Mouse (Mus musculus) brain, embryonic 14.5 days (tissue): ENCODE data around the gene Taf3. TPM values are rescaled to one million over a fixed set of nuclear protein-coding genes. Genes with fewer than 3 reads are reported as not detected.
A peak's percentile ranks its signal among the peaks of the same experiment; 100 is the strongest.

Source experiments
- DNase-seq: peaks from one replicate; pipeline ENCODE4 v3.0.0-alpha.2; 2011; ENCODE audit warnings: low read depth
- CTCF ChIP-seq: fragments of 200-500 bp; IDR thresholded peaks from 2 replicates; pipeline ENCODE4 v1.5.1; 2012; ENCODE audit warnings: inconsistent platforms, mild to moderate bottlenecking, moderate library complexity, borderline replicate concordance; ENCODE audit not compliant: insufficient read depth, insufficient read length; ENCODE audit errors: extremely low read depth
- POLR2A ChIP-seq: fragments of 200-500 bp; IDR thresholded peaks from 2 replicates; pipeline ENCODE4 v1.6.1; 2012; ENCODE audit warnings: mild to moderate bottlenecking, inconsistent platforms, borderline replicate concordance; ENCODE audit not compliant: poor library complexity, insufficient read depth, insufficient read length, severe bottlenecking; ENCODE audit errors: extremely low read depth
- polyA plus RNA-seq: library from polyadenylated mRNA; depleted of rRNA; stranded (reverse); fragments of >200 nt; gene quantifications from 2 replicates; pipeline ENCODE4 v1.2.3, GENCODE M21; 2012

The Taf3 gene
- polyA plus RNA-seq, 1 experiment = 12.3 TPM

DNA sequence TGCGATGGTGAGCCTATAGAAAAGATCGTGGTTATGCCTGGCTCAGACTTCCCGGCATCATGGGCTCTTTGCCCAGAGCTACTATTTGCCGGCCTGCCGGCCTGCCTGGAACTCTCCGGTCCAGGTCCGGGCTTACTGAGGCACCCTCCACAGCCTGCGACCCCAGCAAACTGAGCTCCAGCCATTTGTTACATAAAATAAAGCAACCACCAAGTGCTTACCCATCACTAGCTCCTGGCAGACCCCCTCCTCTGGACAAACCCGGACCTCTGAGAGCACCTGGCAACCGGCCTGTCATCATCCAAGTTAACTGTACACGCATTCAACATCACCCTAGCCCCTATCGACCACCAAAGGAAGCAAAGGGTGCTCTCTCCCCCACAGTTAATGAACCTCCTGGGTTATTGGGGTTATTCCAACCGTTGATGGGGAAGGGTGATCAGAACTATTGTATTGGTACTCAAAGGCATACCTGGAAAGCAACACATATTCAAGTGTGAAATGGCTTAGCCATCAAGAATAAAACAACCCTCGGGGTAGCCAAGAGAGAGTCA, 163.1 kb downstream of the Taf3 start:
- no peak for DNase-seq

DNA sequence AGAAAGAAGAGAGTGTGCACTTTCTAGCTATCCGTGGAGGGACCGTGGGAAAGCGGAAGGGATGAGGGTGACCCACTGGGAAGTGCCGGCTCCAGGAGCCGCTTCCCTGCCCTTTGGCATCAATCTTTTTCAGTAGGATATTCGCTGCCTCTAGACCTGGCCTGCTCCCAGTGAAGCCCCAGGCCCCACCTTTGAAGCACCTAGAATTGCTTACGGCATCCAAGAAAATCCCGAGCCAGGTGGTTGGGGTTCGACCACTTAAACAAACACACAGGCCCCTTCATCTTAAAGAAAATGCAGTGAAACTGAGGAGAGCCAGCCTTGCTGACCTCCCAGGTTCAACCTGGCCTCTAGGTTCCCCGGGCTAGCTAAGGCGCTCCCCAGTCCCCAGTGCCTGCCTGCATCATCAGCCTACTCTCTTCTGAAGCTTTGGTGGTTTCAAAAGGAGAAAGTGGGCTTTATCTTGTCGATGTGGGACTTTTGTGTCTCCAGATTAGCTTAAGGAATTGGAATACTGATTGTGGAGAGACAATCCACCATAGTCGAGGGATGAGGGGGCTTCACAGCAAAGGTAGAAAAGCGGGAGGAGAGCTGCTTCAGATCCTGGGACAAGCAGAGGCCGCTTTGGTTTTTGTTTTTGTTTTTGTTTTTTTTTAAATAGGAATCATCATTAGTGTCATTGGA, 163.7 kb downstream of the Taf3 start:
- TF ChIP-seq POLR2A = no peak
- no peak for TF ChIP-seq CTCF
- DNase-seq = peak; percentile 40

More for the DNA sequence above, 163.1 kb downstream of the Taf3 start:
- no peak for TF ChIP-seq CTCF
- no peak for TF ChIP-seq POLR2A

DNA sequence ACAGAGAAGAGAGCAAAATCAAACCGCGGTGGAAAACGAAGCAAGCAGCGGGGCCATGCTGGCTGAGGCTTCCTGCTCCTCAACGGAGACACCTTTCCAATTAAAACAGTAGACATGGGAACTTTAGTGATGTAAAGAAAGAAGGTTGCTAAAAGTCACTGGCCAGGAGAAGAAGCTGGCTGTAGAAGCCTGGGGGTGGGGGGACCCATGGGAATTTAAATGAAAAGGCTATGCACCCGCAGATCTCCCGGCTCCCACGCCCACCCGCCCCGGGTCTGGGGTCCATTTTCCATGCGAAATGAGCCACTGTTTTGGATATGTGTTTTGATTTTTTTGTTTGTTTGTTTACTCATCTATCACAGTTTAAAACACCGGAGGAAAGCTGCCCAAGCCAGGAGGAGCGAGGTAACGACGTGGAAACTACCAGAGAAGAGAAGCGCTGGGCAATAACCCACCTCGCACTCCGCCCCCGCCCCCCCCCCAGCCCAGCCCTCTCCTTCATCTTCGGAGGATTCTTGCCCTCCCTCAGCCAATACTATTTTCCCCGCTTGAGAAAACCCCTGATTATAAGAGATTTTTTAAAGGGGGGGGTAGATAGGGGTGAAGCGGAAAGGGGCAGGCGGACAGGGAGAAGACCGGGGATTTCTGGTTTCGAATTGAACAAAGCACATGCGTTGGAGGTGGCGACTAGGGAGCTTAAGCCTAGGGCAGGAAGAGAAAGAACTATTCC, 164.4 kb downstream of the Taf3 start:
- TF ChIP-seq CTCF = no peak
- TF ChIP-seq POLR2A = no peak

GRCm38 (mm10) chr2:9882926-9883802, 165.2 kb downstream of the Taf3 start:
- peak; percentile 54 for DNase-seq
- no peak for TF ChIP-seq CTCF

More for the DNA sequence above, 164.4 kb downstream of the Taf3 start:
- DNase-seq = no peak

DNA sequence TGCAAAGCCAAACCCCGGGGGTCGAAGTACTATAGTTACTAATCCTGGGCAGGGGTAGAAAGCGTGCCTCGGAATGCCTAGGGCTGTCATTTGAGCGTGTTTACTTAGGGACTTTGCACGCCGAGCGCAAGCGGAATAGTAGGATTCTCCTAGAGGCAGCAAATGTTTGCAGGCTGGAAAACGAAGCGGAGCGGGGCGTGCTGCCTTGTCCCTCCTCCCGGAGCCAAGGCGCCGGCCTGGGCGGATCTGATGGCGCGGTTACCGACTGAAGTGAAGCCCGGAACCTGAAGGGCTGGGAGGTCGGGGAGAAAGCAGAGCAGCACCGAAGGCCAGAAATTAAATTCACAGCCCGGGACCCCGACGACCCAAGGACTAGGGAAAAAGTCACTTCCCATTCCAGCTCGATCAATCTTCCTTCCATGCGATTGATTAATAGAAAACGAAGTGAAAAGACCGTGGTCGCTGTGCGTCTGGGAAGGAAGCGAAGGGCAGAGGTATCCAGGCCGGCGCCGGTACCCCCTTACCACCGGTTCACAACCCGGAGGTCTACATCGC, 165.9 kb downstream of the Taf3 start:
- TF ChIP-seq POLR2A (no peak), CTCF (no peak)
- peak; percentile 68 for DNase-seq

DNA sequence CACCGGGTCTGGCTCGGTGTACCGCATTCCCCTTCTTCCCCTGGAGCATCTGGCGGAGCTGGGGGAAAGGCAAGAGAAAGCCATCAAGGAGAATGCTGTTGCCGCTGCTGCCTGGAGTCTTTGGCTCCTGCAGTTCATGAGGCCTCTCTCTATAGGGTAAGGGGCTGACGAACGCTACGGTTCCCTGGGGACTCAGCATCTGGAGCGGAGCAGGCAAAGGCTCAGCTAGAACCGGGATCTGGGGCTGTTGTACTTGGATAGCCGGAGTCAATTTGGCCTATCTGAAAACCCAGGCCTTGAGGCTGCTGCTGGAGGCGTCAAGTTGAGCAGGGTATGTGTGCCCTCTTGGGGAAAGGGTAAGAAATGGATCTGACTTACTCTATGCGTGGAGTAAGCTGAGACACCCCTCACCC, 166.8 kb downstream of the Taf3 start:
- peak; percentile 69 for DNase-seq
- TF ChIP-seq POLR2A (no peak), CTCF (no peak)

GRCm38 (mm10) chr2:9881051-9881591, 167.3 kb downstream of the Taf3 start, which contains the start of gene 4930412O13Rik:
TSS of gene 4930412O13Rik (plus strand) at chr2:9881252.
- no peak for TF ChIP-seq CTCF
- TF ChIP-seq POLR2A = no peak
- peak; percentile 45 for DNase-seq

- no peak for DNase-seq
Observed at GRCm38 (mm10) chr2:9880271-9880670, 168.1 kb downstream of the Taf3 start.

GRCm38 (mm10) chr2:9879493-9879892, 168.9 kb downstream of the Taf3 start:
- DNase-seq = peak; percentile 95
- TF ChIP-seq POLR2A (no peak), CTCF (peak; percentile 70)

More at GRCm38 (mm10) chr2:9880271-9880670, 168.1 kb downstream of the Taf3 start:
- TF ChIP-seq CTCF (no peak), POLR2A (no peak)

DNA sequence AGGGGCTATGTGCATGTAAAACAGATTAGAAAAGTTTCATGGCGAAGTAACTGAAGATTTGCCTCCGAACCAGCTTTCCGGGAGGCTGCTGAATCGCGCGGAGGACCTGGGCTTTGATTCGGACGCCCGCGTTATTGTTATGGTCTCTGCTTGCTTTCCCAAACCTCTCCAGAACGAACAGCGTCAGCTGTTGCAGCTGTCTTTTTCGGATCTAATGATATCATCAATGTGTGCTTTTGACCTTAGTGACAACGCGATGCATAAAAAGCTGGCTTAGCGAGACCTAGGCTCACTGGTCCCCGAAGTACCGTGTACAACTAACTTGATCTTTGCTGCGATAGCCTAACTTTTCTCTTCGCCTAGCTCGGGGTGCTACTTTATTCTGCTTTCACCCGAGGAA, 169.3 kb downstream of the Taf3 start:
- TF ChIP-seq POLR2A (no peak), CTCF (no peak)
- no peak for DNase-seq

GRCm38 (mm10) chr2:9878564-9879081, 169.8 kb downstream of the Taf3 start:
- DNase-seq = peak; percentile 76
- TF ChIP-seq POLR2A (no peak), CTCF (no peak)
